Mouse (Mus musculus) adrenal gland, postnatal 36 days (tissue): ENCODE data around the gene Prrc2b. TPM values are rescaled to one million over a fixed set of nuclear protein-coding genes. Genes with fewer than 3 reads are reported as not detected.

Source experiments
- DNase-seq, 2 experiments: peaks; one replicate each; pipeline ENCODE4 v3.0.0; 2021; ENCODE audit warnings: mixed read lengths in 1 of 2
- long read RNA-seq, 2 experiments: library from polyadenylated mRNA; stranded (forward); transcript quantifications; one replicate each; pipeline ENCODE4 v2.0.0; 2021; ENCODE audit warnings: borderline sequencing depth in 2 of 2
- total RNA-seq, 2 experiments: library from RNA; stranded (reverse); gene quantifications; 2 replicates each; pipeline ENCODE4 v1.2.3; 2021

Gene Prrc2b
- 100 to 1,000 TPM in 1 of 2 experiments, 10 to 100 TPM in 1; 99.3 to 119 TPM for total RNA-seq
- long read RNA-seq, experiment 1, partial matches to known transcripts = 1 of 9 reads
- long read RNA-seq, experiment 1, other reads (novel, unspliced or antisense) = 8 of 9 reads
- long read RNA-seq, experiment 2, partial matches to known transcripts = 1 of 6 reads
- long read RNA-seq, experiment 2, other reads (novel, unspliced or antisense) = 5 of 6 reads

GRCm38 (mm10) chr2:32150924-32151659 lies at the start of gene Prrc2b:
Gene Prrc2b (plus strand): TSS chr2:32151082.
- DNase-seq = peak; percentile 78 to 89

DNA sequence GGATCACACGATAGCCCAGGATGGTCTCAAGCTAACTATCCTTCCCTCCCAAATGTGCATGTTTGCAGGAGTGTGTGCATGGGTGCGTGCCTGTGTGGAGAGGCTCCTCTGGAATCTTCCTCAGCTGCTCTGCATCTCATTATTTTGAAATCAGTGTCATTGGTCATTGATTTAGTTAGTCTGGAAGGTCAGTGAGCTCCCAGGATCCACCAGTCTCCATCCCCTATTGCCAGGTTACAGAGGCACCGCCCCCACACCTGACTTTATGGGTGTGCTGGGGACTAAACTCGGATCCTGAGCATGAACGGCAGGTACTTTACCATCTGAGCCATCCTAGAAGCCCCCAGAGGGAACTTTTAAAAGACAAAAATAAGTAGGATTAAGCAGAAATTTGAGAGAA lies 47.9 kb upstream of the Prrc2b start:
- no peak for DNase-seq

DNA sequence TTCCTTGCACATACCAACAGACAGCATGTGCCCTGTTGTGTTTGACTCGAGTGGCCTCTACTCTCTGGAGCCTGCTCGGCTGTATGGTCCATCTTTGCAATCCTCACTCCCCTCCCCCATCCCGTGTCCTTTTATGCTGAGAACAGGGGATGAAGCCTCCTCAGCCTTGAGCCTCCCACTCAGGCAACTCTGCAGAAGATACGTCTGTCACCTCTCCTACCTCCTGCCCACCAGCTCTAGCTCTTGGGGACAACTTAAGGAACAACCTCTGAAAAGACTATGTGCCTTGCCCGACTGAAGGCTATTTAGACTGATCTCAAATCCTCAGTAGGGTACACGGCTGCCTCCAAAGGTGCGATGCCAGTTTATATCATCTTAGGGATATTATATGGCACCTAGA lies 47.3 kb upstream of the Prrc2b start:
- DNase-seq = no peak

- no peak for DNase-seq
Observed at GRCm38 (mm10) chr2:32104122-32104521, 46.8 kb upstream of the Prrc2b start.

DNA sequence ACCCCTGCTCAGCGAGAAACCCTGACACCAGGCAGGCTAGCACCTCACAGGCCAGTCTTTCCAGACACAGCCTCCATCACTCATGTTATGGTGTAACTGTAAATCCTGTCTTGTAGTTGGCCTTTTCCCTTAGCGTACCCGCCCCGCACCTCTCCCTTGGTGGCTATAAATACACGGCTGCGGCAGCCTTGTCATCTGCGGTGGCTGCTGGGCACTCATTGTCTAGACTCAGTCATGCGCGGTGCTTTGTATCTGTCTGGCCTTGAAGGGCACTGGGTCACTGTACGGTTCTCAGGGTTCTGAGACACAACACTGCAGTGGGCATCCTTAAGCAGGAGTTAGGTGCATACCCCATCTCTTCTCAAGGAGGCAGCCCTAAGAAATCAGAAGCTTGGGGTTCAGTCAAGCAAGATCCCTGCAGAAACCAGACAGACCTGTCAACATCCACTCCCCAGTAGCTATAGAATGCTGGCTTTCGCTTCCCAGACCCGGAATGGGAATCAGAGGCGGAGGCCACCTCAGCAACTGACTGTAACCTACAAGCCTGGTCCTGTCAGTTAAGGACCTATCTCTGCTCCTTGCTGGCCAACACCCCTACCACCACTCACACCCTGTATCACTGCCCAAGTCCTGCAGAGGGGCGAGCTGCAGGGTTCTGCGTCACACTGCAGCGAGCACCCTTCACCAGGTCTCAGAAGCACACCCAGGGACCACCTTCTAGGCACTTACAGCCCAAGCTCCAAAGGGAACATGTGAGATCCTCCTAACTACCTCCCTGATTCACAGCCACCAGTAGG lies 45.6 kb upstream of the Prrc2b start:
- DNase-seq = peak; percentile 20 to 24

DNA sequence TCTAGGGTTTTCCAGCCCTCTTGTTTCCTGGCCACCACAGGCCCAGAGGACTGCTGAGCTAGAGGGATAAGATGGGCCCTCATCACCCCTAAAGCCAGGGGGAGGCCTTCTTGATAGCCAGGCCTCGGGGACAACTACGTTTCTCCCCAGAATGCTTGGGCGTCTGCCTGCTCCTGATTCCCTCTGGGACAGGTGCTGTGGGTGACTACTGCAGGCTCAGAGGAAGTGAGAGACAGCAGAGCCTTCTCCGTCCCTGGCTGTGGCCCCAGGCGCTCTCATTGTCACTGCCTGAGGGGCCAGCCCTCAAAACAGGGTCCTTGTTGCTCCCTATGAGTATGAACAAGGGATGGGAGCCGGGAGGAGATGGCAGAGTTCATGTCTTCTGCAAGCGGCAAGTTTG lies 45.0 kb upstream of the Prrc2b start:
- no peak for DNase-seq

GRCm38 (mm10) chr2:32111268-32111667 lies 39.6 kb upstream of the Prrc2b start:
- no peak for DNase-seq

- no peak for DNase-seq
Observed at GRCm38 (mm10) chr2:32112548-32112947, 38.3 kb upstream of the Prrc2b start.

DNA sequence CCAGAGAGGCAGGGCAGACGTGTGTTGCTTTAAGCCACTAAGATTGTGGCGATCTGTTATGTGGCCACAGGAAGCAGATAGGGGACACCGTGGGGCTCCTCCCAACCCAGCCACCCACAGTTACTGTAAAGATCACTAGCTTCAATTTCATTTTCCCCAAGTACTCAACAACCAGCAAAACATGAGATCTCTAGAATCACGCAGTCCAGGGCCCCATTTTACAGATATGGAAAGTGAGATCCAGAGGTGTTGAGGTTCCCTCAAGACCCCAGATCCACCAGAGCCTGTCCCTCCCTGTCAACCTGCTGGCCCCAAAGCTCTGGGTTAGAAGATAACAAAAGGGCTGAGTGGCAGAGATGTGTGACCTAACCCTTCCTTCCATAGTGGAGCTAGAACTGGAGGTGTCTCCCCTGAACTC lies 35.0 kb upstream of the Prrc2b start:
- no peak for DNase-seq

DNA sequence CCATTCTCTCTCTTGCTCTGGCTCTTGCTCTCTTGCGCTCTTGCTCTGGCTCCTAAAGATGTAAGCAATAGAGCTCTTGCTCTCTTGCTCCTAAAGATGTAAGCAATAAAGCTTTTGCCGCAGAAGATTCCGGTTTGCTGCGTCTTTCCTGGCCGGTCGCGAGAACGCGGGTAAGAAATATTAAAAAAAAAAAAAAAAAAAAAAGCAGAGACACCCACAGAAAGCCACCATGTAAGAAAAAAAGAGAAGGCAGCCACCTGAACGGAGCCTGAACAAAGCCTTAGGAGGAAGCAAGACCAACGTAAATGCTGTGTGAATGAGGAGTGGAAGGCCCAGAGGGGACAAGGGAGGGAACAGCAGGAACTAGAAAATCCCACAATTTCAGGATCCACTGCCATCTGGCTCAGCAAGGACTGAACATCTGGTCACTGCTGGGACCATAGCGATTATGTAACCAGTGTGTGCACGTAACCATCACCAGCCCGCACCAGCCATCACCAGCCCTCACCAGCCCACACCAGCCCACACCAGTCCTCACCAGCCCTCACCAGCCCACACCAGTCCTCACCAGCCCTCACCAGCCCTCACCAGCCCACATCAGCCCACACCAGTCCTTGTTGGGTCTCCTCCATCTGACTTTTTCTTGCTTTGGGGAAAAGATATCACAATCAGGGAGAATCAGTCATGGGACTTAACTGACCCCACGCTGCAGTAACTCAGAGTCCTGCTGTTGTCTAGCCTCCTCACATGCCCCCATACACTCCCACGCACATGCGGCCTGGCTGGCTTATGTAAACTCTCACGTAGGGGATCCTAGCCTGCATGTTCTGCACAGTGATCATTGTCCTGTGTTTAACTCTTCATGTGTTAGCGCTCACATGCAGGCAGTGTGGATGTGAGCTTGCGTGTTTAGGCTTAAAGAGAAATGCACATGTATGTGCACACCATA lies 30.8 kb upstream of the Prrc2b start:
- no peak for DNase-seq

DNA sequence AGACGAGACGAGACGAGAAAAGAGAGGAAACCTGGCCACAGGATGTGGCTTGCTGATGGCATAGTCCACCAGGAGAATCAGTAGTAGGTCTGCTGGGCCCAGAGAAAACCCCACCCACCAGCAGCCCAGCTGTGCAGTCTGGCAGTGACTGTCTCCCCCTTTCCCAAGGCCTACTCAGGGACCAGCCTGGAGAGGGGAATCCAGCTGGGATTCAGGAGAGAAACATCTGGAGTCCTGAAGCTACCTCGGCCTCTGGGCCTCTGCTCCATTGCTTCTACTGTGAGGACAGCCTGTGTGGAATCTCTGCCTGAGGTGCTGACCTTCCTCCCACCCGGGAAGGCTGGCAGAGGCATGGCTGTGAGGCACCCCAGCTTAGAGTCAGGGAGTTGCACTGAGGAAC lies 29.7 kb upstream of the Prrc2b start:
- no peak for DNase-seq

GRCm38 (mm10) chr2:32121785-32122184 lies 29.1 kb upstream of the Prrc2b start:
- no peak for DNase-seq

DNA sequence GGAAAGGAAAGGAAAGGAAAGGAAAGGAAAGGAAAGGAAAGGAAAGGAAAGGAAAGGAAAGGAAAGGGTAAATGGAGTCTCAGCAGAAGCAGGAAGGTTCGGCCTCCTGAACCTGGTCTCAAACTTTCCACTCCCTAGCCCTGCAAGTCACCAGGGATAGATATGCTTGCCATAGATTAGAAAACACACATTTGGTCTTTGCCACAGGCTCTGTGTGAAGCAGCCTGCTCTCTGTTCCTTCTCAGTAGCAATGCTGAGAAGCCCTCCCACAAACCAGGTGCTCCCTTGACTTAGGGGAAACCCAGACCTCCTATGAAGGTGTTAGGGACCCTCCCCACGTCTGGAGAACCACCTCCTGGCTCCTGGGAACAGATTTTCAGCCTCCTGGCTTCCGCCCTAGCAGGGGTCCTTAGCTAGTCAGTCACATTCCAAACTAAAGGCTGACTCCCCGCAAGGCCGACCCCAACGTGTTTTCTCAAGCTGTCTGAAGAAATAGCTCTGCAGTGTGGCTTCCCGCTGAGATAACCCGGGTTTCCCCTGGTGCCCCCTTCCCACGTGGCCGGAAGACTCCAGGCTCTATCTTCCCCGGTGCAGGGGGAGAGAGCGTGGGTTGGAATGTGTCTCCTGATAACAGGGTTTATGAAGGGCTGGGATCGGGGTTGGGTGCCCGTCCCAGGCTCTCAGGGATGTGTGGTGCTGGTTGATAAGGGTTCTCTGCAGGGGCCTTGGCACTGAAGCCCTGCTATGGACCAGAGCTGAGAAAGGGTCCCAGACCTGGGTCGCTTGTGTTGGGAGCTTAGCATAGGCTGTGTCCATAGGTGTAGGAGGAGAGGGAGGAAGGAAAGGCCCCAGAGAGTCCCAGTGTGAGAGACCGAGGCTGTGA lies 23.0 kb upstream of the Prrc2b start:
- DNase-seq = no peak

GRCm38 (mm10) chr2:32128536-32128841 lies 22.4 kb upstream of the Prrc2b start:
- no peak for DNase-seq

GRCm38 (mm10) chr2:32129383-32130074 lies 21.4 kb upstream of the Prrc2b start:
- no peak for DNase-seq

- DNase-seq = peak; percentile 53 to 62
Observed at GRCm38 (mm10) chr2:32130435-32130834, 20.4 kb upstream of the Prrc2b start.

DNA sequence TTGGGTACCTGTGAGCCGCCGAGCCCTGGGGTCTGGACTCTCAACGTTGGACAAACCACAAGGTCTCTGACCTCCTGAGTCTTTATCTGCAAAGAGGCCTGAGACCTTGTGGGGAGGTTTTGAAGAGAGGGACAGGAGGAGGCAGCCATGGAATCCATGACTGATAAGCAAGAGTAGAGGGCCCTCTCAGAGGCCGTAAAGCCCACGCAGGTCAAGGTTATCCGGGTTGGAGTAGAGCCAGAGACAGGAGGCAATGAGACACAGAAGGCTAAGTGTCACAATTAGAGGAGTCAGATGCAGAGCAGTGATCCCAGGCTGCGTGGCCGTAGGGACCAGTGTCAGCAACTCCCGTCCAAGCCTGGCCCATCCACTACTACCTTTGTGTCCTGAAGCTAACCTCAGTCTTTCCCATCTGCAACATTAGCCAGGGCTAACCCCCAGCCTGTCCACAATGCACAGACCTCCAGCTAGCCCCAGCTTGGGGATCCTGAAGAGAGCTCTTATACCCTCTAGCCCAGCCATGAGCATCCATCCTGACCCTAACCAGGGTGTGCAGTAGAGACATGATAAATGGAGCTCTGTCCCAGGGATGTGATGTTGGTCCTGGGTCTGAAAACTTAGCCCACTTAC lies 19.6 kb upstream of the Prrc2b start:
- DNase-seq = no peak

- DNase-seq = no peak
Observed at GRCm38 (mm10) chr2:32131866-32132566, 18.9 kb upstream of the Prrc2b start.

DNA sequence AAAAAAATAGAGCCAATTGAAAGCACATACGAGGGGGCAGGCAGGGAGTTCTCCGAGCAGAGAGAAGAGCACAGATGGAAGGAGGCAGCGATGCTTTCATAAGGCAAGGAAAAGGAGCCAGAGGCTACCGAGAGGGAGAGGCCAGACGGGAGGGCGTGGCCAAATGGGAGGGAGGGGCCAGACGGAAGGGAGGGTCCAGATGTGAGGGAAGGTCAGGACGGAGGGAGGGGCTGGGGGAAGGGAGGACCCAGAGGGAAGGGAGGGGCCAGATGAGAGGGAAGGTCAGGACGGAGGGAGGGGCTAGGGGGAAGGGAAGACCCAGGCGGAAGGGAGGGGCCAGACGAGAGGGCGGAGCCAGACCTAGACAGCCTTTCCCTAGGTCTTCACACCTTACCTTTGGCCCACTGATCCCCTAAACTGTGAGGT lies 18.3 kb upstream of the Prrc2b start:
- DNase-seq = peak; percentile 58 to 85
